Mouse (Mus musculus) lung, postnatal 25 days (tissue): Measurements from ENCODE around the gene Tmem252.

Source experiments
- DNase-seq: peaks from one replicate; pipeline ENCODE4 v3.0.0; 2022; ENCODE audit warnings: low spot score

Tmem252 gene

GRCm38 (mm10) chr19:24673762-24674161, at the start of gene Tmem252:
Tmem252 (plus strand) TSS chr19:24674008.
- DNase-seq: peak; percentile 33

GRCm38 (mm10) chr19:24628049-24628448, 45.8 kb upstream of the Tmem252 start:
- DNase-seq: no peak

GRCm38 (mm10) chr19:24633008-24633407, 40.8 kb upstream of the Tmem252 start:
- DNase-seq: no peak

- peak; percentile 78 for DNase-seq
These were observed 39.2 kb upstream of the Tmem252 start for GRCm38 (mm10) chr19:24634602-24635001.

- DNase-seq: no peak
These were observed 37.2 kb upstream of the Tmem252 start for GRCm38 (mm10) chr19:24636616-24637015.

- DNase-seq: no peak
These were observed 35.8 kb upstream of the Tmem252 start for GRCm38 (mm10) chr19:24637988-24638387.

GRCm38 (mm10) chr19:24640982-24641381, 32.8 kb upstream of the Tmem252 start:
- DNase-seq: no peak

GRCm38 (mm10) chr19:24644971-24645370, 28.8 kb upstream of the Tmem252 start:
- DNase-seq: no peak

- DNase-seq: peak; percentile 34
These were observed 27.5 kb upstream of the Tmem252 start for GRCm38 (mm10) chr19:24646162-24646829.

- no peak for DNase-seq
These were observed 25.8 kb upstream of the Tmem252 start for GRCm38 (mm10) chr19:24648016-24648415.

- DNase-seq: no peak
These were observed 23.4 kb upstream of the Tmem252 start for GRCm38 (mm10) chr19:24650428-24650827.

- DNase-seq: no peak
These were observed 22.2 kb upstream of the Tmem252 start for GRCm38 (mm10) chr19:24651595-24651994.

GRCm38 (mm10) chr19:24652342-24653019, 21.3 kb upstream of the Tmem252 start:
- no peak for DNase-seq

- no peak for DNase-seq
These were observed 20.5 kb upstream of the Tmem252 start for GRCm38 (mm10) chr19:24653230-24653799.

- peak; percentile 38 for DNase-seq
These were observed 16.8 kb upstream of the Tmem252 start for GRCm38 (mm10) chr19:24656981-24657380.

GRCm38 (mm10) chr19:24662346-24662745, 11.5 kb upstream of the Tmem252 start:
- no peak for DNase-seq

GRCm38 (mm10) chr19:24665771-24666170, 8.0 kb upstream of the Tmem252 start:
- no peak for DNase-seq

- DNase-seq: no peak
These were observed 6.3 kb upstream of the Tmem252 start for GRCm38 (mm10) chr19:24667527-24667926.

- peak; percentile 29 for DNase-seq
These were observed 2.2 kb upstream of the Tmem252 start for GRCm38 (mm10) chr19:24671571-24671970.

GRCm38 (mm10) chr19:24672366-24672960, 1.3 kb upstream of the Tmem252 start:
- peak; percentile 45 for DNase-seq

GRCm38 (mm10) chr19:24673331-24673730, 477 bp upstream of the Tmem252 start:
- DNase-seq: peak; percentile 38

- DNase-seq: no peak
These were observed 2.6 kb downstream of the Tmem252 start for GRCm38 (mm10) chr19:24676429-24676828.
